Mouse (Mus musculus) lung, adult 18-20 months (tissue): ENCODE data around the gene Marf1.
"Not testable (repeated sequence)": the region's sequence is repeated elsewhere in the genome, so short reads cannot be mapped to it uniquely, and the experiment has no call there.

Source experiments
- DNase-seq, 2 experiments: peaks; one replicate each; pipeline ENCODE4 v3.0.0; 2022; ENCODE audit warnings: mixed read lengths in 2 of 2

Gene Marf1

GRCm38 (mm10) chr16:14162988-14163416, at the start of gene Marf1, which contains the start of gene Nde1:
TSS of gene Marf1 (minus strand) at chr16:14163351.
TSS of gene Nde1 (plus strand) at chr16:14163275.
- peak; percentile 96 for DNase-seq

- DNase-seq = no peak
Observed at GRCm38 (mm10) chr16:14198798-14199197, 35.6 kb upstream of the Marf1 start.

- DNase-seq = peak; percentile 50 to 56
Observed at GRCm38 (mm10) chr16:14195427-14195826, 32.3 kb upstream of the Marf1 start.

DNA sequence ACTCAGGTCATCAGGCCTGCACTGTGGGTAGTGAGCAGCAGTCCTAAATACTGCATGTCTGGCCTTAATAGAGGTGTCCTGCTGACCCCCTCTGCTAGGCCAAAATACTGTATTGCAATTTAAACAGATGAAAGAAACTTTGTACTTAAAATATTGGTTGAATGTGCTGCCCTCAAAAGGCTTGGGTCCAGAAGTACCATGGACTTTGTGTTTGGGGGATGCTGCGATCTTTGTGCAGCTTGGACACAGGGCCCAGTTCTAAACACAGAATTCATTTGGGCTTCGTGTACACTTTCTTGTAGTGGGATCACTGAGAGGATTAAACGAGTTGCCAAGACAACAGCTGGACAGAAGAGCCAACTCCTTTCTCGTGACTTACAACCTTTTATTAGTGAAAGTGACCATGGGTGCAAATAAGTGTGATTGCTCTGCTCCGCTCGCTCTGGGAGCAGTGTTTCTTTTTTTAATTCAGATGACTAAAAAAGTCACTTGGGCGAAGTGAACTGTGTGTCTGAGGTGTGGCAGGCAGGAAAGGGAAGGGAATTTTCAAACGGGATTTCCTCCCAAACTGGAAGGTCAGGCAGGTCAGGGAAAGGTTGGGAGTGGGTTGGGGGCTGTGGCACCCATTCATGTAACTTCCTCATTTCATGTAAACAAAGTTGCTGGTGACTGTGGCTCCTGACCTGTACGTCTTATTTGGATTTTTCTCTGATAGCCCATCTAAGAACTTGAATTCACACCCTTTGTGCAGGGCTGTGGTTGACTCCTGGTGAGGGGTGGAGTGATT, 31.2 kb upstream of the Marf1 start:
- peak; percentile 42 to 55 for DNase-seq

- DNase-seq = no peak
Observed at GRCm38 (mm10) chr16:14185516-14185915, 22.4 kb upstream of the Marf1 start.

GRCm38 (mm10) chr16:14183856-14184255, 20.7 kb upstream of the Marf1 start:
- DNase-seq = no peak

- DNase-seq = no peak
Observed at GRCm38 (mm10) chr16:14182360-14182759, 19.2 kb upstream of the Marf1 start.

DNA sequence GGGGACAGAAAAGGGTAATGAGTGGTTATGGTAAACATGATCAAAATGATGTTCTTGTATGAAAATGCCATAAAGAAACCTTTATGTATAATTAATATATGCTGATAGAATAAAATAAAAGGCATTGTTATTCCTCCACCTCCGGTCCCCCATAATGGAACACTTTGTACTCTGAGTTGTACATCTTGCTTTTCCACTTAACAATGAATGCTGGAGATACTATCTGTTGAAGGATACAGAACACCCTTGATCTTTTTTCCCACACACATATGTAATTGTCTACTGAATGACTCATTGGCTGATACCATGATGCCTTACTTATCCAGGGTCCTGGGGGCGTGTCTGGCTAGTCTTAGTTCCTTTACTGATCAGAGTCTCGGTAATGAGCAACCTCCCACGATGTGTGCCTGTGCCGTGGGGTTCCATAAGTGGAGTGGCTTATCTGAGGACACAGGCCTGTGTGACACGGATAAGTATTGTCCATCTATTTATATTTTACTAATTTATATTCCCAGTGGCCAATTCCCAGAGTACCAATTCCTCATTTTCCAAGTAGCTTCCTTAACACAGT, 17.1 kb upstream of the Marf1 start:
- DNase-seq = peak in 1 of 2 experiments; percentile 42

- DNase-seq = no peak
Observed at GRCm38 (mm10) chr16:14178041-14178440, 14.9 kb upstream of the Marf1 start.

- DNase-seq = no peak
Observed at GRCm38 (mm10) chr16:14169706-14170105, 6.6 kb upstream of the Marf1 start.

DNA sequence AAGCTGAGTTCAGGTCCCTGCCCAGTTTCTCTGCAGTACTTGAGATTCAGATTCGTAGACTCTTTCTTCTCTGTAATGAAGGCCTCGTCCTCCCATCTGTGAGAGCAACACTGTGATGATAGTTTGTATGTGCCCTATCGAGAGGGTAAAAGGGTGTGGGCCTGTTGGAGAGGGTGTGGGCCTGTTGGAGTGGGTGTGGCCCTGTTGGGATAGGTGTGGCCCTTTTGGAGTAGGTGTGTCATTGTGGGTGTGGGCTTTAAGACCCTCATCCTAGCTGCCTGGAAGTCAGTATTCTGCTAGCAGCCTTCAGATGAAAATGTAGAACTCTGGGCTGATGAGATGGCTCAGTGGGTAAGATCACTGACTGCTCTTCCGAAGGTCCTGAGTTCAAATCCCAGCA, 3.3 kb upstream of the Marf1 start:
- DNase-seq = no peak

DNA sequence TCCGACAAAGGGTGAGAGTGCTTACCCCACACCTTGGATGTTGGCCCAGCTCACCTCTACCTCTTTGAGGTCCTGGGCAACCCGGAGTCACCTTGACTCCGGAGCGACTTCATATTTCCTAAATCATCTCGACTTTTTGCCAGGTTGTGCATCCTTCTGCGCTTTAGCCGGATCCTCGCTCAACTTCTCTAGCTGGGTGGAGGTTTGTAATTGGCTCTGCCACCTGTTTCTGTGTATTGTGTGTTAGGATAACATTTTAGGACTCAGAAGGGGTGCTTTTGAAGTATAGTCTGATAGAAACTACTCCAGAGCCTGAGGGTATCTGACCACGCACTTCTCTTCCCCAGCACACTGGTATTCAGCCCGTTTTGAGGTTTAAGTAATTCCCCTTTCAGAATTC, 580 bp upstream of the Marf1 start:
- no peak for DNase-seq

- DNase-seq = no peak
Observed at GRCm38 (mm10) chr16:14160941-14161340, 2.2 kb downstream of the Marf1 start.

DNA sequence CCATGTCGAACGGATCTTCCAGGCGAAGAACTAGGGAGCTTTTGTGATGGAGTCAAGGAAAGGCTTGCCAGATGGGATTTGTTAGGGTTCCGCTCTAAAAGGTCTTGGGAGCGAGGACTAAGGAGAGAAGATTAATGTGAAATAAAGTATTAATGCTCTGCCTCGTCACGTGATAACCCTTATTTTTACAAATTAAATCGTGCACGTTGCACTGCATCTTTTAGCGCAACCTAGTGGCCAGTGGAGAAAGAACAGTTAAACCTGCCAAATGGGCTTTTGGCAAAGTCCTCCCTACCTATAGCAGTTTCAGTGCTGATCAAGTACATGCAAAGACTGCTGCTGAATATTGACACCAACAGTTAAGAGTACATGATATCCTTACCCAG, 3.4 kb downstream of the Marf1 start:
- DNase-seq = peak; percentile 77 to 84

GRCm38 (mm10) chr16:14158936-14159745, 4.0 kb downstream of the Marf1 start:
- DNase-seq = peak; percentile 100

GRCm38 (mm10) chr16:14158536-14158935, 4.6 kb downstream of the Marf1 start:
- no peak for DNase-seq

DNA sequence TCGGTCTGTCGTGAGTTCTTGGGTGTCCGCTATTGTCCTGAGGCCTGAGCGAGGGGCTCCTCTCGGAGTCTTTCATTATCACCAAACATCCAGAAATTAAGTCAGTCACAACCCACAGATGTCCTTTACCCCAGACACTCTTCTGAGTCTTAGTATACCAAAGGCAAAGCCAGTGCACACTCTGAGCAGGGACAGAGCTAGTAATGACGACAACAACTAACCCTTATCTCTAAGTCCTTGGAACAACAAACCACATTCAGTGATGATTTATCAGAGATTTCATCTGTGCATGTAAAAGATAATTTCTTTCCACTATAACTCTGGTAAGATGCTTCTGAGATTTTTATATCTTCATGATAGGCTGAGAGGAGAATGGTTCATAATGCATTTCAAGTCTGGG, 6.8 kb downstream of the Marf1 start:
- no peak for DNase-seq

DNA sequence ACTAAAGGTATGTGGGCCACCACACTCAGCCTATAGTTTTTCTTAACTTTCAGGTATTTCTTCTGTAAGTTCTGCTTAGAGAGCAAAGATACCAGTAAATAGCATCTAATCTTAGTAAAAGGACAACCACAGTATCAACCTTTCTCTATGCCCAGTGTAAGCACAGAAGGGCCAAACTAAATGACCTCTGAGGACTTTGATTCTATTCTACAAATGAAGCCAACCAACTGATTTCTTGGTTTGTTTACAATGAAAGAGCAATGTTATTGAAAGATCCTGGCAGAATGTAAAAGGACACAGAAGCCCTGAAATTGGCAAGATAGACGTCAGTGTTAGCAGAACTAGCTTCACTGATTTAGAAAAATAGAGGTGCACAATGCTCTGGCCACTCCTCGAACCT, 7.5 kb downstream of the Marf1 start:
- DNase-seq = not testable (repeated sequence)

DNA sequence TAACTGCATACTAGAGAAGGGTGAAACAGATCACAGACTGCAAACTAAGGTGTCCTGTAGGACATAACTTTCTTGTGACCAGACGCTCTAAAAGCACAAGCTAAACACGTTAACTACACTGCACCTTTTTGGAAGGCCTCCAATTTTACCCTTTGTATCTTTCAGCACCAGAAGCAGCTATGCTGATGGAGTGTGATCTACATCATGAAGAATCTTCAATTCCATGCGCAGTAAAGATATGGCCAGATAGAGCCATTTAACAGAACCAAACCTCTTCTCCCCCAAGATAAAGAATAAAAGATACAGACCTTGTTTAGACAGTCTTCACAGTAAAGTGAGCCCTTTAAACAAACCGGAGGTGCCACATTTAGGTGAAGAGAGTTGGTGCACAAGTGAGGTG, 11.4 kb downstream of the Marf1 start:
- no peak for DNase-seq

GRCm38 (mm10) chr16:14147712-14148111, 15.4 kb downstream of the Marf1 start:
- DNase-seq = no peak

DNA sequence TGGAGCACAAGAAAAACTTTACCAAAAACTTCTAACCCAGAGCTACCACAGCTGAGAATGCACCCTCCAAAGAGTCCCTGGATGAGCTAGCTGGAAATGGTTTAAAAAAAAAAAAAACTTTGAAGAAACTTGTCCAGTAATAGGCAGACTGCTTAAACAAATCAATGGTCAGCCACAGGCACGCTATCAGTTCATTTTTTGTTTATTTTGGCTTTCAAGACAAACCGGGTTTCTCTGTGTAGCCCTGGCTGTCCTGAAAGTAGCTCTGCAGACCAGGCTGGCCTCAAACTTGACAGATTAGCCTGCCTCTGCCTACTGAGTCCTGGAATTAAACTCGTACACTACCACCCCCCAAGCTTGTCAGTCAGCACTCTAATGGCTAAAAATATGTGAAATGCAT, 19.9 kb downstream of the Marf1 start:
- DNase-seq = no peak

GRCm38 (mm10) chr16:14139106-14139505, 24.0 kb downstream of the Marf1 start:
- DNase-seq = no peak

GRCm38 (mm10) chr16:14137976-14138561, 25.1 kb downstream of the Marf1 start:
- DNase-seq = peak in 1 of 2 experiments; percentile 32
